Mouse (Mus musculus) heart, embryonic 10.5 days (tissue): Measurements from ENCODE around the gene Crip1. TPM values are rescaled to one million over a fixed set of nuclear protein-coding genes. Genes with fewer than 3 reads are reported as not detected.

Experiments
- DNase-seq: peaks from one replicate; pipeline ENCODE4 v3.0.0-alpha.2; 2017; ENCODE audit warnings: low spot score
- H3K27ac ChIP-seq: fragments of 300-500 bp; sonication (generic); 2 replicates; pipeline ENCODE4 v1.5.1; 2016; ENCODE audit warnings: mild to moderate bottlenecking
- H3K27me3 ChIP-seq: fragments of 300-500 bp; sonication (generic); 2 replicates; pipeline ENCODE4 v1.6.1; 2016; ENCODE audit warnings: mild to moderate bottlenecking; ENCODE audit not compliant: poor library complexity, insufficient read depth, severe bottlenecking
- H3K36me3 ChIP-seq: fragments of 300-500 bp; sonication (generic); 2 replicates; pipeline ENCODE4 v1.6.1; 2016; ENCODE audit warnings: mild to moderate bottlenecking, moderate library complexity
- H3K4me1 ChIP-seq: fragments of 300-500 bp; sonication (generic); 2 replicates; pipeline ENCODE4 v1.6.1; 2016; ENCODE audit warnings: mild to moderate bottlenecking
- H3K4me3 ChIP-seq: fragments of 300-500 bp; sonication (generic); 2 replicates; pipeline ENCODE4 v1.5.1; 2016; ENCODE audit warnings: mild to moderate bottlenecking, moderate library complexity
- H3K9me3 ChIP-seq: fragments of 300-500 bp; sonication (generic); 2 replicates; pipeline ENCODE4 v1.6.1; 2016; ENCODE audit warnings: mild to moderate bottlenecking, moderate library complexity
- WGBS: fragments of 180-500 bp; shearing (Covaris S2); methylation state at CpG from one replicate; pipeline ENCODE4 v1.1.7; 2016; 5-methylcytosine and 5-hydroxymethylcytosine counted together
- polyA plus RNA-seq: library from polyadenylated mRNA; unstranded; fragments of >200 nt; fragmentation: Nextera tagmentation; extraction: Ambion mirVana; gene quantifications from 2 replicates; pipeline ENCODE4 v1.2.1, GENCODE M21; 2016

The Crip1 gene
- 511 and 613 TPM in 2 replicates for polyA plus RNA-seq

GRCm38 (mm10) chr12:113146112-113147057, at the start of gene Crip1:
Gene Crip1 (plus strand): TSS chr12:113146316.
- DNase-seq = peak; percentile 88
- H3K27me3 ChIP-seq = 0 out of 2 replicates have a peak, but pooled peaks cover 4% of the 10 kb centered on the region
- H3K9me3 ChIP-seq = no peaks in the 10 kb centered on the region
- 9% methylated on average over 45 of the region's 45 CpGs for WGBS
- peak within 1 kb of the TSS; percentile 36 for H3K4me3 ChIP-seq
- H3K27ac ChIP-seq = peak within 1 kb of the TSS; percentile 74
- H3K4me1 ChIP-seq = peaks cover 93% of the 10 kb centered on the region
- H3K36me3 ChIP-seq = peaks cover 35% of the 10 kb centered on the region

- Histone ChIP-seq H3K9me3 (no peaks in the 10 kb centered on the region), H3K4me1 (peaks cover 34% of the 10 kb centered on the region), H3K4me3 (peak overlapping the region; percentile 87; the same call in 1 of the 2 replicates), H3K27me3 (peaks cover 10% of the 10 kb centered on the region; the same call in 1 of the 2 replicates), H3K36me3 (peaks cover 6% of the 10 kb centered on the region; the same call in 1 of the 2 replicates), H3K27ac (peak overlapping the region; percentile 98; the same call in 1 of the 2 replicates)
- DNase-seq = no peak
- WGBS = 81% methylated on average over 5 of the region's 5 CpGs
These were observed 49.1 kb upstream of the Crip1 start for GRCm38 (mm10) chr12:113097040-113097439.

DNA sequence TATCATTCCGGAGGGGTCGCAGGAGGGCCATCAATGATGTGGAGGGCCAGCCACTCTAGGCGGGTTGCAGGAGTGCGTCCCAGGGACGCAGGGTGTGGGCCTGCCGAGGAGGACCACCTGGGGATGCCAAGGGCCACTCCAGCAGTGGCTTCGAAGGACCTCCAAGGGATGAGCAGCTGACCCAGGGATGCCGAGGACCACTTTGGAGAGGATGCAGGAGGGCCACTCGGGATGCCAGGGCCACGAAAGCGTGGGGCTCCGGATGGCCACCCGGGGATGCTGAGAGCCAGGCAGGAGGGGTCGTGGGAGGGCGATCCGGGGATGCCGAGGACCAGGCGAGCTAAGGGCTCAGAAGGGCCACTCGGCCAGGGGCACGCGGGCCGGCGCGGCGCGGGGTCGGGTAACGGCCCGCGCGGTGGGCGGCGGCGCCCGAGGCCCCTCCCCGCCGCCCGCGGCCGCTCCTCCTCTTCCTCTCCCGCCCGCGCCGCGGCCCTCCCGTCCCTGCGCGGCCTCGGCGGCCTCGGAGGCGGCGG, 48.3 kb upstream of the Crip1 start, which contains the start of gene Mta1:
Gene Mta1, plus strand, starts transcription at position 530 of the 533 bp plus-strand sequence.
- Histone ChIP-seq H3K4me3 (peak within 1 kb of the TSS; percentile 87), H3K36me3 (peaks cover 11% of the 10 kb centered on the region; the same call in 1 of the 2 replicates), H3K4me1 (peaks cover 42% of the 10 kb centered on the region), H3K9me3 (no peaks in the 10 kb centered on the region), H3K27ac (peak within 1 kb of the TSS; percentile 98), H3K27me3 (peaks cover 10% of the 10 kb centered on the region; the same call in 1 of the 2 replicates)
- no peak for DNase-seq
- 4% methylated on average over 41 of the region's 53 CpGs for WGBS

DNA sequence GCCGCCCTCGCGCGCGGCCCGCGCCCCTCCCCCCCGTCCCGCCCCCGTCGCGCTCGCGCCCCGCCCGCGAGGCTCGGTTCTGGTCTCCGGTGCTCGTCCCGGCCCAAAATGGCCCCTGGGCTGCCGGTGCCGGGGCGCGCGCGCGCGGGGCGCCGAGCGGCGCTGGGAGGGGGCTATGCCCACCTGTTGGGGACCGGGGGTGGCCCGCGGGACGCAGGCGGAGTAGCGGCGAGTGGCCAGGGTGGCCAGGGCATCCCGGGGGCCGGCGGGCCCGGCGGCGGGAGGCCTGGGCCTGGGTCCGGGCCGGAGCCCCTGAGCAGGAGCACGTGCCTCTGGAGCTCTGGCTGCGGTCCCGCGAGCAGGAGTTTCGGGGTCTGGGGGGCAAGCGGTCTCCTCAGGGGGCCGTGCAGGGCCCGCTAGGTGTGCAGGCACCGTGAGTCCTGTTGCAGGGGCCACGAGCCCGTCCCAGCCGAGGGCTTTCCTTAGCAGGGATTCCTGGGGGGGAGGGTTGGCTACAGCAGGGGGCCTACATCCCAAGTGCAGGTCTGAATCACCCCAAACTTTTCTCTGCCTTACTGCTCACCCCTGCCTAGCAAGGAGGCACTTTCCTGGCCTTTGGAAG, 47.5 kb upstream of the Crip1 start:
- Histone ChIP-seq H3K4me3 (peak overlapping the region; percentile 87), H3K36me3 (peaks cover 16% of the 10 kb centered on the region), H3K27me3 (peaks cover 10% of the 10 kb centered on the region; the same call in 1 of the 2 replicates), H3K4me1 (peaks cover 49% of the 10 kb centered on the region), H3K27ac (peak overlapping the region; percentile 98), H3K9me3 (no peaks in the 10 kb centered on the region)
- WGBS = 3% methylated on average over 56 of the region's 60 CpGs
- no peak for DNase-seq

- WGBS = 28% methylated on average over 6 of the region's 6 CpGs
- Histone ChIP-seq H3K36me3 (peaks cover 22% of the 10 kb centered on the region), H3K27me3 (peaks cover 10% of the 10 kb centered on the region; the same call in 1 of the 2 replicates), H3K27ac (peak overlapping the region; percentile 98), H3K4me1 (peaks cover 57% of the 10 kb centered on the region), H3K4me3 (peak overlapping the region; percentile 87), H3K9me3 (no peaks in the 10 kb centered on the region)
- DNase-seq = no peak
These were observed 46.5 kb upstream of the Crip1 start for GRCm38 (mm10) chr12:113099470-113100237.

GRCm38 (mm10) chr12:113100448-113101076, 45.6 kb upstream of the Crip1 start:
- Histone ChIP-seq H3K4me1 (peaks cover 57% of the 10 kb centered on the region), H3K36me3 (peaks cover 29% of the 10 kb centered on the region), H3K4me3 (peak overlapping the region; percentile 87; the same call in 1 of the 2 replicates), H3K27ac (peak overlapping the region; percentile 98; the same call in 1 of the 2 replicates), H3K9me3 (no peaks in the 10 kb centered on the region), H3K27me3 (peaks cover 10% of the 10 kb centered on the region; the same call in 1 of the 2 replicates)
- WGBS = 77% methylated on average over 5 of the region's 5 CpGs
- DNase-seq = no peak

- no peak for DNase-seq
- Histone ChIP-seq H3K27ac (peak overlapping the region; percentile 24; the same call in 1 of the 2 replicates), H3K9me3 (no peaks in the 10 kb centered on the region), H3K4me1 (peaks cover 57% of the 10 kb centered on the region), H3K27me3 (peaks cover 3% of the 10 kb centered on the region; the same call in 1 of the 2 replicates), H3K36me3 (peaks cover 34% of the 10 kb centered on the region), H3K4me3 (no peak overlapping the region)
- 85% methylated on average over 9 of the region's 9 CpGs for WGBS
These were observed 44.7 kb upstream of the Crip1 start for GRCm38 (mm10) chr12:113101251-113101960.

DNA sequence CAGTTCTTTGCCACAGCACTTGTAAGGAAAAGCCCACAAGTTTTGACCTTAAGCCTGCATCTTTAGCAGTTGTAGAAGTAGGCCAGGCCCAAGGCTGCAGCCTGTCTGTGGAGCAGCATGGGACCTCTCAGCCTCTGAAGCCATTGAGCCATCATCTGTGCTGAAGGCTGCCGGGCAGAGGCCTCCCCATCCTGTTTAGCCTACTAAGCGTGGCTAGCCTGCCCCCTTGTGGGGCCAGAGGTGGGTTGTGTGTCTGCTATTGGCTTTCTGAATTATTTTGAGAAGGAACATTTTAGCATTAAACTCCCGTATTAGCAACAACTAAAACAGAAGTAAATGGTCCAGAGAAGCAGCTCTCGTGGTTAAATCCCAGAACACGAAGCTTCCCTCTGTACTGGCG, 43.7 kb upstream of the Crip1 start:
- peak overlapping the region; percentile 29; the same call in 1 of the 2 replicates for H3K27ac ChIP-seq
- no peak for DNase-seq
- no peak overlapping the region for H3K4me3 ChIP-seq
- peaks cover 62% of the 10 kb centered on the region for H3K4me1 ChIP-seq
- H3K36me3 ChIP-seq = peaks cover 34% of the 10 kb centered on the region
- no peaks in the 10 kb centered on the region for H3K27me3 ChIP-seq
- 67% methylated on average over 6 of the region's 6 CpGs for WGBS
- H3K9me3 ChIP-seq = no peaks in the 10 kb centered on the region

DNA sequence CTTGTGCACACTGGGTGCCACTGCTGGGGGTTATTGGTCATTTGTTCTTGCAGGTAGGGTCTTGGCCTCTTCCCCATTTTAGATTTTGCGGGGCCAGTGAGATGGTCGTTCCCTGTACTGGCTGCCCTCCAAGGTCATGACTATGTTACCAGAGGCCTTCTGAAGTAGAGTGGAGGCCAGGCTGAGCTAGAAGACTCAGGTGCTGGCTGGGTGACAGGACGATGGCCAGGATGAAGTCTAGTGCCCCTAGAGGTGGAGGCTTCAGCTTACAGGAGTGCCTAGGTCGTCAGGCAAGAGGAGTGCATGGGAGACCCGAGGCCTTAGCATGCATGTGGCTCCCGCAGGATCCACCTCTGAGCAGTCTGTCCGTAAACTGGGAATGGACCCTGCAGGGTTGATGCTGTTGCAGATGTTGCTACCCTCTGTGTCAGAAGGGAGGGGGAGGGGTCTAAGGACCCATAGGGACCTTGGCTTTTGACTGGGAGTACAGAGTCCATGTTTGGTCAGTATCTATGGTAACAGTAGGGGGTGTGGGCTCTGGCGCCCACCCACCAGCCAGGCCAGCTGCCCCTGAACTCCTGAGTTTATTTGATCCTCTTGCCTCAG, 42.2 kb upstream of the Crip1 start:
- Histone ChIP-seq H3K4me3 (no peak overlapping the region), H3K27me3 (no peaks in the 10 kb centered on the region), H3K9me3 (no peaks in the 10 kb centered on the region), H3K4me1 (peaks cover 69% of the 10 kb centered on the region), H3K36me3 (peaks cover 34% of the 10 kb centered on the region), H3K27ac (no peak overlapping the region)
- WGBS = 81% methylated on average over 8 of the region's 8 CpGs
- DNase-seq = no peak

GRCm38 (mm10) chr12:113106386-113106785, 39.7 kb upstream of the Crip1 start:
- H3K27ac ChIP-seq = no peak overlapping the region
- no peaks in the 10 kb centered on the region for H3K9me3 ChIP-seq
- H3K27me3 ChIP-seq = no peaks in the 10 kb centered on the region
- H3K4me1 ChIP-seq = peaks cover 56% of the 10 kb centered on the region
- WGBS = 93% methylated on average over 6 of the region's 6 CpGs
- DNase-seq = no peak
- peaks cover 28% of the 10 kb centered on the region for H3K36me3 ChIP-seq
- no peak overlapping the region for H3K4me3 ChIP-seq
